Mouse (Mus musculus): ENCODE results near the gene Rbm5. TPM values are rescaled to one million over a fixed set of nuclear protein-coding genes. Genes with fewer than 3 reads are reported as not detected.

Gene Rbm5
- polyA plus RNA-seq (2014; fragmentation: Nextera tagmentation; extraction: Ambion mirVana): 184 and 198 TPM in 2 replicates

DNA sequence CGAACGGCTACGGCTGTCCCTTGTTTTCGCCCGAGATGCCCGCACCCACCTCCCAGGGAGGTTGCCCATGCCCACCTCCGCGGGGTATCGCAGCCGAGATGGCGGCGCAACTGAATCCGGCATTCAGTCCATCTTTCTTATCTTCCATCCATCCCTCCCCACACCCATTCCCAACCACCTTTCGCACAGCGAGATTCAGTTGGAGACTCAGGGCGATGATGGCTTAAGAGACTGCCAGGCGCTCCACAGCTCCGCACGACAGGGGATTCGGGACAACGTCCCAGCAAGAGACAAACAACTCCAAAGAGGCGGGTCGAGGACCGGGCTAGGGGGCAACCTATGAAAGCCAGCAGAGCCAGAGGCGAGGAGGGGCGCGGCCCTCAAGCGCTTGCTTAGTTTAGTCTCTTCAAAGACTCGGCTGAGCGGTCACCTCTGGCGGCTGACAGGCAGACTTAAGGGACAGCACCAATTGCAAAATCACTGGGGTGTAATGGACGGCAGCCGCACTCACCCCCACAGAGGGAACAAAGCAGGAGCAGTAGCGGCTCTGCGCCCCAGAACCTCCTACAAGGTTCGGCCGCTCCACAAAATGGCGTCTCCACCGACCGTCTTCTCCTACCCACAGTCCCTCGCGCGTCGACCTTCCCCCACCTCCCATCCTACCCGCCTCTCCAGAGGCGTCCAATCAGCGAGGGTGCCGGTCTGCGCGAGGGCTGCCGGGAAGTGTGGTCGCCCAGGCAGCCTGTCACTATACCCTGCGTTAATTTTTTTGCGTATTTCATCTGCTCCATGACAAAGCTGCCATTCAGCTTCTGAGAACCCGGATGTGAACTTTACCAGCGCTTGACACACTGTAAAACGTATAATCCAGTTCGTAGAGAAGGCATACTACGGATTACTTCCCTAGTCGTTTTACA is at the start of gene Rbm5:
Gene Rbm5, minus strand, starts transcription at position 623 of the 917 bp plus-strand sequence.
- DNase-seq (ENCODE audit: low spot score): peak; percentile 96
- Histone ChIP-seq H3K4me1 (ENCODE audit: control insufficient read depth, insufficient read depth, low read length) (no peaks in the 10 kb centered on the region), H3K9ac (replicated peaks; ENCODE audit: low read length) (peak within 1 kb of the TSS; percentile 98), H3K27ac (replicated peaks; ENCODE audit: low read depth, low read length) (peak within 1 kb of the TSS; percentile 72), H3K36me3 (replicated peaks; ENCODE audit: control insufficient read depth, insufficient read depth, low read depth, low read length) (peaks cover 16% of the 10 kb centered on the region), H3K9me3 (replicated peaks; ENCODE audit: control insufficient read depth, low read length) (no peaks in the 10 kb centered on the region), H3K4me3 (ENCODE audit: low read depth, low read length) (peak within 1 kb of the TSS; percentile 99), H3K4me2 (ENCODE audit: low read depth, low read length) (peak within 1 kb of the TSS; percentile 60), H3K27me3 (ENCODE audit: control insufficient read depth, insufficient read depth, low read length) (no peaks in the 10 kb centered on the region)
- peak; percentile 100 for ATAC-seq (replicated peaks; ENCODE audit: insufficient number of reproducible peaks, low FRiP score, low TSS enrichment, low read depth)
- under 1% methylated on average over 60 of the region's 60 CpGs for WGBS

DNA sequence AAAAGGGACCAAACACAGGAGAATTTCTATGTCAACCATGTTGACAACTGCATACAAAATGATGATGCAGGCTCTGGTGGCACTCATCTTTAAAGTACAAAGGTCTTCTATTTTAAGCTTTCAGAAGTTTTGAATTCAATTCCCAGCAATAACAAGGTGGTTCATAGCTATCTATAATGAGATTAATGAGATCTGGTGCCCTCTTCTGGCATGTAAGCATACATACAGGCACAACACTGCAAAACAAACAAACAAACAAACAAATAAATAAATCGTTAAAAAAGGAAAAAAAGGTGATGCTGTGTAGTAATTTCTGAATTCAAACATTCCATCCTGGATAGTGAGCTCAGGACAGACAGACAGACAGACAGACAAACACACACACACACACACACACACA is 41.3 kb upstream of the Rbm5 start:
- Histone ChIP-seq H3K27me3 (ENCODE audit: control insufficient read depth, insufficient read depth, low read length) (no peaks in the 10 kb centered on the region), H3K36me3 (replicated peaks; ENCODE audit: control insufficient read depth, insufficient read depth, low read depth, low read length) (0 out of 2 replicates have a peak, but pooled peaks cover 2% of the 10 kb centered on the region), H3K4me2 (ENCODE audit: low read depth, low read length) (no peak overlapping the region), H3K4me1 (ENCODE audit: control insufficient read depth, insufficient read depth, low read length) (no peaks in the 10 kb centered on the region), H3K9me3 (replicated peaks; ENCODE audit: control insufficient read depth, low read length) (no peaks in the 10 kb centered on the region), H3K9ac (replicated peaks; ENCODE audit: low read length) (no peak overlapping the region), H3K4me3 (ENCODE audit: low read depth, low read length) (no peak overlapping the region), H3K27ac (replicated peaks; ENCODE audit: low read depth, low read length) (no peak overlapping the region)
- ATAC-seq (replicated peaks; ENCODE audit: insufficient number of reproducible peaks, low FRiP score, low TSS enrichment, low read depth): no peak
- WGBS: 82% methylated on average over 1 of the region's 1 CpGs
- no peak for DNase-seq (ENCODE audit: low spot score)

DNA sequence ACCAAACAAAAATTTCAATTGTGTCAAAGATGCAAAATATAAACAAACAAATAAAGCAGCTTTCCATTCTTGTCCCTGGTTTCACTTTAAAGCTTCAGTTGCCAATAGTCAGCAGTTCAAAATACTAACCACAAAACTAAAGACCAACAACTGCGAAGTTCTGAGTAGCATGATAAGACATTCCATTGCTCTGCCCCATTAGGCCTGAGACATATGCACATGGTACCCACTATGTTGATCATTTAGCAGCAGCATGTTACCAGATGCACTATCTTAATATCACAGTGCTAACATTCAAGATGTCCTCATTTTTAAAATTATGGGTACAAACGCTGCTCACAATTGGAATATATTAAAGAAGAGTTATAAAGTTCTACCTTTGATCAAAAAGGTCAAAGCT is 40.2 kb upstream of the Rbm5 start:
- H3K4me2 ChIP-seq (ENCODE audit: low read depth, low read length): no peak overlapping the region
- no peak overlapping the region for H3K9ac ChIP-seq (replicated peaks; ENCODE audit: low read length)
- 0 out of 2 replicates have a peak, but pooled peaks cover 2% of the 10 kb centered on the region for H3K36me3 ChIP-seq (replicated peaks; ENCODE audit: control insufficient read depth, insufficient read depth, low read depth, low read length)
- ATAC-seq (replicated peaks; ENCODE audit: insufficient number of reproducible peaks, low FRiP score, low TSS enrichment, low read depth) (no peak), DNase-seq (ENCODE audit: low spot score) (no peak)
- H3K9me3 ChIP-seq (replicated peaks; ENCODE audit: control insufficient read depth, low read length): no peaks in the 10 kb centered on the region
- H3K4me1 ChIP-seq (ENCODE audit: control insufficient read depth, insufficient read depth, low read length): no peaks in the 10 kb centered on the region
- H3K4me3 ChIP-seq (ENCODE audit: low read depth, low read length): no peak overlapping the region
- no peak overlapping the region for H3K27ac ChIP-seq (replicated peaks; ENCODE audit: low read depth, low read length)
- WGBS: 94% methylated on average over 2 of the region's 2 CpGs
- H3K27me3 ChIP-seq (ENCODE audit: control insufficient read depth, insufficient read depth, low read length): no peaks in the 10 kb centered on the region

- 89% methylated on average over 6 of the region's 6 CpGs for WGBS
- no peak for ATAC-seq (replicated peaks; ENCODE audit: insufficient number of reproducible peaks, low FRiP score, low TSS enrichment, low read depth)
- Histone ChIP-seq H3K27ac (replicated peaks; ENCODE audit: low read depth, low read length) (no peak overlapping the region), H3K36me3 (replicated peaks; ENCODE audit: control insufficient read depth, insufficient read depth, low read depth, low read length) (peaks cover 3% of the 10 kb centered on the region; the same call in 1 of the 2 replicates), H3K27me3 (ENCODE audit: control insufficient read depth, insufficient read depth, low read length) (no peaks in the 10 kb centered on the region), H3K4me2 (ENCODE audit: low read depth, low read length) (no peak overlapping the region), H3K4me1 (ENCODE audit: control insufficient read depth, insufficient read depth, low read length) (no peaks in the 10 kb centered on the region), H3K4me3 (ENCODE audit: low read depth, low read length) (no peak overlapping the region), H3K9ac (replicated peaks; ENCODE audit: low read length) (no peak overlapping the region), H3K9me3 (replicated peaks; ENCODE audit: control insufficient read depth, low read length) (no peaks in the 10 kb centered on the region)
- no peak for DNase-seq (ENCODE audit: low spot score)
Measured at GRCm38 (mm10) chr9:107791714-107792113, 20.9 kb upstream of the Rbm5 start.

DNA sequence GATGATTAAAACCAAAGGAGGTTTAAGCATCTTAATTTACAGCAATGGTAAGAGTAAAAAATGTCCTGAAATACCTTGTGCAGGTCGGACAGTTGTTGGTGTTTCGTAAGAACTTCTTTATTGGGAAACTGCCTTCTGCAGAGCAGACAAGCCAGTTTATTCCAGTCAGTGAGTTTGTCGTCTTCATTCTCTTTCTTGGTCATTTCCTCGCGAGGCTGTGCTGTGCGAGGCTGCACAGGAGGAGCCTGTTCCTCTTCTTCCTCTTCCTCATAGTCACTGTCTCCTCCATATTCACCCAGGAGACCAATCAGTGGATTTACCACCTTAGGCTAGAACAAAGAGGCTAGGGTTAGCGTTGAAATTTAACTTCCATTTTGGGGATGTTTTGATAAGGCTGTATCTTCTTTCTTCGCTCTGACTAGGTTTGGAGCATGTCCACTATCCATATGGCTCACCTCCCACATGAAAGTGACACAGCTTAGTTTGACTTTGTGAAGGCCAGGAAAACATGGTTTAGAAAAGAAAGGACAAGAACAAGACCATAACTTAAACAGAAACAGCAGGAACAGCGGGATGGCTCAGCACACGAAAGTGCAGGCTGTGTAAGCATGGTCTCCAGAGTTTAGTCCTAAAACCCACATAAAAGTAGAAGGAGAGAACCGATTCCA is 11.9 kb upstream of the Rbm5 start:
- Histone ChIP-seq H3K9me3 (replicated peaks; ENCODE audit: control insufficient read depth, low read length) (no peaks in the 10 kb centered on the region), H3K4me1 (ENCODE audit: control insufficient read depth, insufficient read depth, low read length) (no peaks in the 10 kb centered on the region), H3K4me3 (ENCODE audit: low read depth, low read length) (no peak overlapping the region), H3K9ac (replicated peaks; ENCODE audit: low read length) (no peak overlapping the region), H3K27me3 (ENCODE audit: control insufficient read depth, insufficient read depth, low read length) (no peaks in the 10 kb centered on the region), H3K27ac (replicated peaks; ENCODE audit: low read depth, low read length) (no peak overlapping the region), H3K36me3 (replicated peaks; ENCODE audit: control insufficient read depth, insufficient read depth, low read depth, low read length) (peaks cover 14% of the 10 kb centered on the region), H3K4me2 (ENCODE audit: low read depth, low read length) (no peak overlapping the region)
- DNase-seq (ENCODE audit: low spot score): no peak
- ATAC-seq (replicated peaks; ENCODE audit: insufficient number of reproducible peaks, low FRiP score, low TSS enrichment, low read depth): no peak
- WGBS: 93% methylated on average over 11 of the region's 11 CpGs

GRCm38 (mm10) chr9:107776809-107777208 is 6.0 kb upstream of the Rbm5 start:
- Histone ChIP-seq H3K27ac (replicated peaks; ENCODE audit: low read depth, low read length) (no peak overlapping the region), H3K4me2 (ENCODE audit: low read depth, low read length) (no peak overlapping the region), H3K9me3 (replicated peaks; ENCODE audit: control insufficient read depth, low read length) (no peaks in the 10 kb centered on the region), H3K4me3 (ENCODE audit: low read depth, low read length) (no peak overlapping the region), H3K9ac (replicated peaks; ENCODE audit: low read length) (no peak overlapping the region), H3K4me1 (ENCODE audit: control insufficient read depth, insufficient read depth, low read length) (no peaks in the 10 kb centered on the region), H3K36me3 (replicated peaks; ENCODE audit: control insufficient read depth, insufficient read depth, low read depth, low read length) (peaks cover 6% of the 10 kb centered on the region), H3K27me3 (ENCODE audit: control insufficient read depth, insufficient read depth, low read length) (no peaks in the 10 kb centered on the region)
- no peak for DNase-seq (ENCODE audit: low spot score)
- ATAC-seq (replicated peaks; ENCODE audit: insufficient number of reproducible peaks, low FRiP score, low TSS enrichment, low read depth): no peak

DNA sequence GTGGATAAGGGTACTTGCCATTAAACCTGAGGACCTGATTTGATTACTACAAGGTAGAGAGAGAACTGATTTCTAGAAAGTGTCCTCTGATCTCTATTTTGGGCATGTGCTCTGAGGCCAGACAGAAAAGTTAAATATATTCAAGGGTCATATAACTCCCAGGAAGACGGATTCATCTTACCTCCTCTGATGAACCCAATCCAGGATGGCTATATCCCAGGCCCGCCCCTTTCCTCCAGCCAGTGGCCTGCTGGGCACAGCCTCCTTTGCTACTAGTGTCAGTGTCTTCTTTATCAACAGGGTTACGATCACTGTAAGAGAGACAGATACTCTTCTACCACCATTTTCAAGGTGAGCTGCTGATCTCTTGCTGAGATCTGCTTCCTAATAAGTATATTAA is 3.6 kb upstream of the Rbm5 start:
- no peak overlapping the region for H3K4me3 ChIP-seq (ENCODE audit: low read depth, low read length)
- no peaks in the 10 kb centered on the region for H3K9me3 ChIP-seq (replicated peaks; ENCODE audit: control insufficient read depth, low read length)
- DNase-seq (ENCODE audit: low spot score) (no peak), ATAC-seq (replicated peaks; ENCODE audit: insufficient number of reproducible peaks, low FRiP score, low TSS enrichment, low read depth) (no peak)
- H3K4me1 ChIP-seq (ENCODE audit: control insufficient read depth, insufficient read depth, low read length): no peaks in the 10 kb centered on the region
- H3K27ac ChIP-seq (replicated peaks; ENCODE audit: low read depth, low read length): no peak overlapping the region
- H3K9ac ChIP-seq (replicated peaks; ENCODE audit: low read length): no peak overlapping the region
- H3K4me2 ChIP-seq (ENCODE audit: low read depth, low read length): no peak overlapping the region
- 91% methylated on average over 3 of the region's 3 CpGs for WGBS
- peaks cover 4% of the 10 kb centered on the region for H3K36me3 ChIP-seq (replicated peaks; ENCODE audit: control insufficient read depth, insufficient read depth, low read depth, low read length)
- no peaks in the 10 kb centered on the region for H3K27me3 ChIP-seq (ENCODE audit: control insufficient read depth, insufficient read depth, low read length)

DNA sequence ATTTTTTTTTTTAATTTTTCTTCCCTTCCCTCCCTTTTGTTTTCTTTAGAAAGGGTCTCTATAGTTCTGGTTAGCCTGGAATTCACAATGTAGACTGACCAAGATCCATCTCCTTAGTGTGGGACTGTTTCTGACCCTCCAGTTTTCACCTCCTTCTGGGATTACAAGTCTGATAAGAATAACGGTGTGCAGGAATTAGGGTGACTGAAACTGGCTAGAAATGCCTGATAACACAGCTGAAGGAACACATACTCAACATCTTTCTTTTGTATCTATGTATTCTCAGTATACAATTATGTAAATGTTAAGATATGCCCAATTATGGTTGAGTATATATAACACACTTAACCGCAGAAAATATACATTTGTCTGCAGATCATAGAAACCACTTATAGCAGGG is 986 bp upstream of the Rbm5 start:
- 79% methylated on average over 2 of the region's 2 CpGs for WGBS
- H3K36me3 ChIP-seq (replicated peaks; ENCODE audit: control insufficient read depth, insufficient read depth, low read depth, low read length): peaks cover 11% of the 10 kb centered on the region
- H3K9ac ChIP-seq (replicated peaks; ENCODE audit: low read length): no peak overlapping the region
- no peak overlapping the region for H3K27ac ChIP-seq (replicated peaks; ENCODE audit: low read depth, low read length)
- no peaks in the 10 kb centered on the region for H3K9me3 ChIP-seq (replicated peaks; ENCODE audit: control insufficient read depth, low read length)
- H3K4me3 ChIP-seq (ENCODE audit: low read depth, low read length): no peak overlapping the region
- ATAC-seq (replicated peaks; ENCODE audit: insufficient number of reproducible peaks, low FRiP score, low TSS enrichment, low read depth): no peak
- DNase-seq (ENCODE audit: low spot score): no peak
- no peaks in the 10 kb centered on the region for H3K27me3 ChIP-seq (ENCODE audit: control insufficient read depth, insufficient read depth, low read length)
- H3K4me2 ChIP-seq (ENCODE audit: low read depth, low read length): no peak overlapping the region
- no peaks in the 10 kb centered on the region for H3K4me1 ChIP-seq (ENCODE audit: control insufficient read depth, insufficient read depth, low read length)

All from embryonic facial prominence, embryonic 11.5 days (tissue).